Mouse (Mus musculus) ovary, postnatal 14 days (tissue): ENCODE measurements around the gene Gtf3c4.

Experiments
- DNase-seq: peaks from one replicate; pipeline ENCODE4 v3.0.0; 2022; ENCODE audit warnings: low spot score

Gtf3c4 gene

GRCm38 (mm10) chr2:28840222-28840951 is at the start of gene Gtf3c4, which contains the start of gene Ddx31:
TSS of gene Gtf3c4 (minus strand) at chr2:28840360.
TSS of gene Ddx31 (plus strand) at chr2:28840406.
- DNase-seq = peak; percentile 92

- no peak for DNase-seq
Measured at GRCm38 (mm10) chr2:28884914-28885313, 44.8 kb upstream of the Gtf3c4 start.

GRCm38 (mm10) chr2:28882826-28883485 is 42.8 kb upstream of the Gtf3c4 start:
- DNase-seq = no peak

GRCm38 (mm10) chr2:28882047-28882446 is 41.9 kb upstream of the Gtf3c4 start:
- no peak for DNase-seq

DNA sequence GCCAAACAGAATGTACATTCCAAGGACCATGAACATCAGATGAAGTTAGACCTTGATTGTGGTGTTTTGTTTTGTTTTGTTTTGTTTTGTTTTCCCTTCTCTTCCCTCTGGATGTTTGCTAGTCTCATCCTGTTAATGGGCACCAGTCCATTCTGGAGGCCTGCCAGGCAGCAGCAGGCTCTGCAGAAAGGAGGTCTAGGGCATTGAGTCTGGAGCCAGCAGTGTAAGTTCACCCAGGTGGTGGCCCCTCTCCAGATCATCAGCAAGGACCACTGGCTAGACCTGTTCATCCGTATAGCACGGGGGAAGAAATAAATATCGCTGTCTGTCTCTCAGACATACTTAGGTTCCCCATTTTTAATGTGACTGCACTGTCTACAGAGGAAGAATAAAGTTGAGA is 41.1 kb upstream of the Gtf3c4 start:
- no peak for DNase-seq

GRCm38 (mm10) chr2:28875554-28875953 is 35.4 kb upstream of the Gtf3c4 start:
- DNase-seq = no peak

DNA sequence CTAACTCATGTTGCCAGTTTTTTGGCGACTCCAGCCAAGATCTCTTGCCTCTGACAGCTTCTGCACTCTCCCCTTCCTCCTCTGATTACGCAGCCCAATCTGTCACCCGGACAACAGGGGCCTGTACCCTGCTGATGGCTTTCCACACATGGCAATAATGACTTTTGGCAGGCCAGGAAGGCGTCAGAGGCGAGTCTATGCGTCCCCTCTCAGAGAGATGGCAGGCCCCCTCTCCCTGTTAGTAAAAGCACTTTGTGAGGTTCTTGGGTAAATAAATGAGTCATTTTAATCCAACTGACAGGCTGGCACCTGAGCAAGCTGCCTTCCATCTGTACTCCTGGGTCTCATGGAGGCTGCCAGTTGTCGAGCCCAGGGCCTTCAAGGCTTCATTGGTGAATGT is 27.3 kb upstream of the Gtf3c4 start:
- no peak for DNase-seq

DNA sequence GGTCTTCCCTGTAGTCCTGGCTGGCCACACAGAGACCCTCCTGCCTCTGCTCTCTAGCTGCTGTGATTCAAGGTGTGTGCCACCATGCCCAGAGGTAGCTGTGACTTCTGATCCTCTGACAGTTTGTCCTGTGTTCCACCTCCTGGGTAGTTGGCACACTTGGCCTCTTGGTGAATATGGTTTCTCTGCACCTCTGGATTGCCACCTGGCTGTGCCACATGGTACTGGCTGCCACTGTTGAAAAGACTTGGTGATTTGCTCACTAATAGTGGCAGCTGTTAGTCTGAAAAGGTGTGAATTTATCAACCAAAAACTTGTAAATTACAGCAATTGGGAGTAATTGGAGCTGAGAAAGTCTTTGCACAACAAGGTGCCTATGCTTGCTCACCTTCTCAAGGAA is 23.7 kb upstream of the Gtf3c4 start:
- DNase-seq = no peak

- no peak for DNase-seq
Measured at GRCm38 (mm10) chr2:28860678-28861423, 20.7 kb upstream of the Gtf3c4 start.

- no peak for DNase-seq
Measured at GRCm38 (mm10) chr2:28859303-28859702, 19.1 kb upstream of the Gtf3c4 start.

DNA sequence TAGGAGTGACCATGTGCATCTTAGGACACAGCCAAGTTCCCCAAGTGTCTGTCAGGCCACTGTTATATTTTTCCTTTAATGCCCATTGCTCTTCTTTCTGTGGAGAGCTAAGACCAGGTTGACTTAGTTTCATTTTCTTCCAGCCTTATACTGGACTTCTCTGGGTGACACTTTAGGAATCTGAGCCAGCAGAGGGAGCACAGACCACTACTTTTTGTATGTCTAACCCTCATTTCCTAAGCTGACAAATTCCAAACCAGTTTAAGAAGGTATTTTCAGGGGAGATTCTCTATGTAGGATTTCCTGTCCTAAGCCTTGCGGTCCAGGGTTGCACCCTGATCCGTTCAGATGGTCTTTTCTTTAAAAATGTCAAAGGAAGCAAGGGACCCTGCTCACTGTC is 15.6 kb upstream of the Gtf3c4 start:
- no peak for DNase-seq

DNA sequence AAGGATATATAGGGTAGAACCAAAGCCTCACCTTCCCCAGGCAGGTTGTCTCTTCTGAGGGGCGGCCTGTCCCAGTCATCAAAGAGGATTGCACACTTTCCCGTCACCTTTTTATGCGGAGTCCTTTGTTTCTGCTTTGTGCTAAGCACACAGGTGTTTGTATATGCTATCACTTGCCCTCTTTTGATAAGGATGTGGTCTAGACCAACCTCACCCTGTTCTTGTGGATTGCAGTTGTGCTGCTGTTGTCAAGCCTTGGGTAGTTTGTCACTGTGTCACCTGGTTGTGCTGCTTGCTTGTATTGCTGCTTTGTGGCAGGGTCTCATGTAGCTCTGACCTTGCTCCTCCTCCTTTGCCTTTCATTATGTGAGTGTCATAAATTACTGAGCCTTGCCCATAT is 12.4 kb upstream of the Gtf3c4 start:
- no peak for DNase-seq

DNA sequence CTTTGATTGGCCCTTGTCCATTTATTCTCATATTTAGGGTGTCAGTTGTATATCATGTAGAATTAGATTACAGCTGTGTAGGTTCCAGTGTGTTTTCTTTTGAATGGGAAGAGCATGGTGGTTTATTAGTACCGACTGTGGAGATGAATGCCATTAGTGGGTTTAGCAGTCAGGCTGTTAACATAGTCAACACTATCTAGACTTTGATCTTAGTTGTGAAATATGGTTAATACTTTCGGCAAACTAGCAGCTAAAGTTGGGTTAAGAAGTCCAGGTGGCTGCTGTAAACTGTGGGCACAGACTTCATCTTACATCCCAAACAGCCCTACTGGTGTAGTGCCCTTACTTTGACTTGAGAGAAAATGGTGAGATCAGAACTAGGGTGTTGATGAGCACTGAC is 8.7 kb upstream of the Gtf3c4 start:
- DNase-seq = no peak

DNA sequence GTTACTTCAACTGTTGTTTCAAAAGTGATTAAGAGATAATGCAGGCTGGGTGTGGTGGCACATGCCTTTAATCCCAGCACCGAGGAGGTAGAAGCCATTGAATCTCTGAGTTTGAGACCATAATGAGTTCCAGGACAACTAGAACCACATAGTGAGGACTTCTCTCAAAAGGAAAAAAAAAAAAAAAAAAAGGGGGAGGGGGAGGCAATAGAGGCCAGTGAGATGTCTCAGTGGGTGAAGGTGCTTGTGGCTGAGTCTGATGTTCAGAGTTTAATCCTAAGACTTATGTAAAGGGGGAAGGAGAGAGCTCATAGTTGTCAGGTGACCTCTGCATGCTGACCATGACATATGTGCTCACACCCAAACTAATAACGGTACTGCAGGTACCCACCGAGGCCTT is 1.9 kb upstream of the Gtf3c4 start:
- DNase-seq = no peak

DNA sequence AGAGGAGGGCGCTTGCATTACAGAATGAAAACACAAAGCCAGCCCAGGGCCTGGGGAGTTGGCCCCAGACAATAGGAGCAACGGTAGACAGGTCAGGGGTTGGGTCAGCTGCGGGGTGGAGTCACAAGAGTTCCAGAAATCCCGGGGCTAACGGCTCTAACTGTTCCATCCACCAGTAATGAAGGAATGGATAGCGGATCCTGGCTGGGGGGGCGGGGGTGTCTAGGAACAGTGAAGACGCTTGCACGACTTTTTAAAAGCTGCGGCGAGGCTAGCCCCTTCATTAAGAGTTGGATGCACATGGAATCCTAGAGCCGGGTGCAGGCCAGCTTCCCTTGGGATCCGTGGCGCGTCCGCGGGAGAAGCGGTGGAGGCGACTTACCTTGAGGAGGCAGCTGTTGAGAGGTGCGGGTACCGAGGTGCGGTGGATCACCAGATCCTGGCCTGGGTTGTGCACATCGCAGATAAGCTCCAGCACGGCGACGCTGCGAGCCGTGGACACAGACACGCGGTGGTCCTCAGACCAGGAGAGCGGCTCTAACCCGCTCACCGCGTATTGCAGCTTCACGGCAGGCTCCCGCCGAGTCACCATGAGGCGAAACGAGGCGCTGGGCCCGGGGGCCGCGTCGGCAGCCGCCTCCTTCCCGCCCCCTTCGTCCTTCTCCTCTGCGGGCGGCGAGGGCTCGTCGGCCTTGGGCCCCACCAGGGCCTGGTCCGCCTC is 499 bp downstream of the Gtf3c4 start:
- DNase-seq = peak; percentile 6

DNA sequence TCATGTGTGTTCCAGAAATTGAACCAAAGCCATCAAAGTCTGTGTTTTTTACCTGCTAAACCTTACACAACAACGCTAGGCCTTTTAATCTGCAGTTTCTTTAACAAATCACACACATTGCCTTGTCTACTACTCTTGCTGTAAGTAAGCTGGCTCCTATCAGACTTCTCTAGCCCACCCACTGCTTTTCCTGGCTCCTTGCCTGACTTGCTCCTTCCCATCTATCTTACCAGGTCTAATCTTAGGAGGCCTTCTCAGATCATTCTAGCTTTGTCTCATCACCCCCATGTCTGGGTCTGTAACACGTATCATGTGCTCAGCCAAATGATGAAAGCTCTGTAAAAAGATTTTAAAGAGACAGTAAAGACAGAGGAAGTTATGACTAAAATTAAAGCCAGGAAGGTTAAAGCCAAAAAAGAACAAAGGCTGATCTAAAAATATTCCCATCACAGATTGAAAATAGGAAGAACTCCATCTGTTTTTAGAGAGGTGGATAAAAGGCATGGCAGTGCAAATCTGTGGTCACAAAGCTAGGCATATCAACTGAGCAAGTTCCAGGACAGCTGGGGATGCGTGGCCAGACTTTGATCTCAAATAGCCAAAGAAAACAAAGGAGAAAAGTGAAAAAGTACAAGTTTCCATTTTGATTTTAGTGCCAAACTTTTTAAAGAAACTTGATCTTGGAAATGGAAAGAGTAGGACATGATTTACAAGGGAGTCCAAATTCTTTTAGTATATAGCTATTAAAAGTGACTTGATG is 3.8 kb downstream of the Gtf3c4 start:
- no peak for DNase-seq

DNA sequence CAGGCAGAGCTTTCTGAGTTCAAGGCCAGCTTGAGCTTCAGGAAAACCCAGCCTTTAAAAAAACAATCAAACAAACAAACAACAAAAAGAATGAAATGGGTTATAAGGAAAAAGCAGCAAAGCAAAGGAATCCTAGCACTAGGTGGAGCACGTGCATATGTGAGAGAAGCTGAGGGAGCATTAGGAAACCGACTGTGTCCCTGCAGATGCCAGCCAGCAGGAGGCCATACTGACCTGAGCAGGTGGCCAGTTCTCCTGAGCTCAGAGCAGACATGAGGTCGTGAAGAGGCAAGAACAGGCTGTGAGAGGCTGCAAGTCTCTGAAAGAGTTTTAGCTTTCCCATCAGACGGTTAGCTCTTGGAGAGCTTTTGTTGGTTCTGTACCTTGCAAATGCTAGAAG is 10.9 kb downstream of the Gtf3c4 start:
- DNase-seq = no peak

GRCm38 (mm10) chr2:28818866-28819265 is 21.3 kb downstream of the Gtf3c4 start:
- DNase-seq = no peak

DNA sequence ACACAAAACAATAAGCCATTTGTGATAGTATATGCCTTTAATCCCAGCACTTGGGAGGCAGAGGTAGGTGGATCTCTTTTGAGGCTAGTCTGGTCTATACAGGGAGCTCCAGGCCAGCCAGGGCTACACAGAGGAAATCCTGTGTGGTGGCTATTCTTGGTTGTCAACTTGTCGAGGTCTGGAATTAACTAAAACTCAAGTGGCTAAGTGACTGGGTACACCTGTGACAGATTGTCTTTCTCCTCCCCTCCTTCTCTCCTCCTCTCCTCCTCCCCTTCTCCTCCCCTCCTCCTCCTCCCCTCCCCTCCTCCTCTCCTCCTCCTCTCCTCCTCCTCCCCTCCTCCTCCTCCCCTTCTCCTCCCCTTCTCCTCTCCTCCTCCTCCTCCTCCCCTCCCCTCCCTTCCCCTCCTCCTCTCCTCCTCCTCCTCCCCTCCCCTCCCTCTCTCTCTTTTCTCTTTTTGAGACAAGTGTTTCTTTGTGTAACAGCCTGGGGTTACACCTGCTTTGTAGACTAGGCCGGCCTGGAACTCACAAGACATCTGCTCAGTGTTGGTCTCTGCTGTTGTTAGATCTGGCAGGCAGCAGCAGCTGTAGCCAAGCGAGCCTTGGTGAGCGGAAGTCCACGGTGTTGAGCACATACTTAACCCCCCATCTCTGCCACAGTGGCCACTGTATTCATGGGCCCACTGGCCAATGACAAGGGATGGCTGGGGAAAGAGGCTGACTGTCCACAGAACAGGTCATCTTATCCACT is 29.7 kb downstream of the Gtf3c4 start:
- no peak for DNase-seq

DNA sequence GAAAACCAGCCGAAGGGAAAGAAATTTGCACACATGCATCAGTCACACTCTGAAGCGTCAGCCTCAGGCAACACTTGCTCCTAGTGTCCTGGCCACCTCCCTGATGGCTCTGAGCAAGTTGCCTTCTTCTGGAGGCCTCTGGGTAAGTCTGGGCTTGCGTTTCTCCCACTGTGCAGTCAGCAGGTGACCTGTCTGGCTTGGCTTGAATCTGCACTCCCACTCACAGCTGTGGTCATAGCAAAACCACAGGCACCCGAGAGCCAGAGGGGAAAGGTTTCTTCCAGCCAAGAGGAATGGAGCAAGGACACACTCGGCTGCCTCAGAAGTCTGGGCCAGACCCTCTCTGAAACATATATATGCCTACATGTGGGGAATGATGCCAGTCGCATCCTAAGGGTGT is 31.3 kb downstream of the Gtf3c4 start:
- no peak for DNase-seq

GRCm38 (mm10) chr2:28803406-28803805 is 36.8 kb downstream of the Gtf3c4 start:
- DNase-seq = no peak
